Mouse (Mus musculus) lung, postnatal 4 days (tissue): ENCODE data around the gene Rasl11b.
A peak's percentile ranks its signal among the peaks of the same experiment; 100 is the strongest.

Source experiments
- DNase-seq, 2 experiments: peaks; one replicate each; pipeline ENCODE4 v3.0.0; 2021

The Rasl11b gene

DNA sequence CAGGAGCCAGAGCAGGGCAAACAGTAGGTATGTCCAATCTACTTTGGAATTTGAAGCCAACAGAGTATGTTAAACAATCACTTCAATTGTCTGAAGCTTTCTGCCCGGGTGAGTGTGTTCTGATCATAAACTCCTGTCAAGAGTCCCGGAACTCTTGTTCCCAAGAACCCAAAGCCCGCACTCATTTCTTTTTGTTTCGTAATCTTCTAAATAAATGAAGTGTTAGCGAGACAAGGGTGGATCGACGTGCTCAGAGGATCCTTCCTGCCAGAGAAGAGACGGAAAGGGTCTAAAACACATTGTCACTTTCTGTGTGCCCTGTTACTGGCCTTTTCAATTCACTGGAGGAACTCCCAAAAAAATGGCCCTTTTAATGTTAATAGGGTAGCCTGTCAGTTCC, 6.2 kb upstream of the Rasl11b start:
- no peak for DNase-seq

DNA sequence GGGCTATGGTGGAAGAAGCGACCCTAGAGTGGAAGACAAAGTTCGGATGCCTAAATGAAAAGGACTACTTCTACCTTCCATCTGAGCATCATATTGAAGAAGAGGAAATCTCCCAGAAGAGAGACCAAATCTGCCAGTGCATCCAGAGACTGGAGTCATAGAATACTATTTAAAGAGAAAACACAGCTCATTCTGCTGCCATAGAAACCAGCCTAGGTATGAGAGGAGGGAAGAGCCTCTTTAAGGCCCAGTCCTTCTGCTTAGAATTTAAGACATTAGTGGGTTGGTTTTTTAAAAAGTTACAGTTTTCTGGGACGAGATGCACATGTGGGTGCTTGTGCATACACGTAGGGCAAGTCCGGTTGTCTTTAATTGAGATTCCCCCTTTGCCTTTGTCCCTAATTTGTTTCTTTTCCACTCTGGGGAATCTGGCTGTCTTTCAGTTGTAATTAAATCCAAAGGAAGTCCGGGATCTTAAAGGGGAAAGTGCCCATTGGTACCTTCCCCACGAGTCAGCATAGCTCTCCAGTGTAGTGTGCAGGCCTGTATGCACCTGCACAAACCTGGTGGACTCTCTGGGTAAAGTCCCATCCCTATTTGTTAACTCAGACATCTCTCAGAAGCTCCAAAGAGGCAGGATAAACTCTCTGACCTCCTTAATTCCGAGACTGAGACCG, 5.5 kb upstream of the Rasl11b start:
- no peak for DNase-seq

DNA sequence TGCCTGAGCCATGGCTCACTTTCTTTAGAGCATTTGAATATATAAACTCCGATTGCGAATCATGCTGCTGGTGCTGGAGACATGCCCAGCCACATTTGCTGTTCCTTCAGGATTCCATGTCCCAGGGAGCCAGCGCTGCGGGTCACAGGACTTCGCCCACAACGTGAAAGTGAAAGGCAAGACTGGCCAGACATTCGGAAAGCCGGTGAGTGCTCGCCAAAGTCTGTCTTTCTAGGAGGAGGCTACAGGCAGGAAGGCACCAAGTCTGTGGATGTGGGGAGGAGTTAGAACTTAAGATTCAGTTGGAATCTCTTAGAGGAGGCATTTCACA, 5.0 kb upstream of the Rasl11b start:
- DNase-seq = peak; percentile 30 to 65

DNA sequence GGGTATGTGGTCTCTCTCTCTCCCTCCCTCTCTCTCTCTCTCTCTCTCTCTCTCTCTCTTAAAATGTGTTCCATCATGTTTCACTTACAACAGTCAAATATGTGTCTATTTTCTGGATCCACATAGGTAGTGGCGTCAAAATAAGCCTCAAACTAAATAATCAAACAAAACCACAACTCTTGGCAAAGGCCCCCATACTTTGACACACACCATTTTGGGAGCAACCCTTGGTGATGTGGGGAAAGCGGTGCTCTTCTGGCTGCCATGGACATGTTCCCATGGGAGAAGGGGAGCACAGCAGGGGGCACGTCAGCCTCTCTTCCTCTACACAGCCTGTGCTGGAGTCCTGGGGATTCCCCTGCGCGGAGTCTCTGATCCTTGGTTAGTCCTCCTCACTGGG, 4.2 kb upstream of the Rasl11b start:
- no peak for DNase-seq

- DNase-seq = no peak
Measured at GRCm38 (mm10) chr5:74193008-74193407, 2.1 kb upstream of the Rasl11b start.

DNA sequence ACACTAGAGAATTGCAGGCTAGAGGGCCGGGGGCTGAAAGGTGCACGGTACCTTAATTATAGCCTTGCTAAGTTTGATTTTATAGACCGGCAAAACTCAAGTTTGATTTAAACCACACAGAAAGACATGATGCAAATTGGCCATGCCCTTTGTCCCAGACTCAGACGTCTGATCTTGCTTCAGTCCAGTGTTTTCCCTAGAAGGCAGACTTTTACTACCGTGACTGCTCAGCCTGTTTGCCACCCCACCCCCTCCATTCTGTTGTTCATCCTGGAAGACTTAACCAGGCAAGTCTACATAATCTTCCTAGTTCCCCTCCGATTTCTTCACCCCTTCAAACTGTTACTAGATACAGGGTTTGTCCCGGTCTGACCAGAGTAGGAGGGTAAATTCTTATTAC, 1.5 kb upstream of the Rasl11b start:
- DNase-seq = no peak

DNA sequence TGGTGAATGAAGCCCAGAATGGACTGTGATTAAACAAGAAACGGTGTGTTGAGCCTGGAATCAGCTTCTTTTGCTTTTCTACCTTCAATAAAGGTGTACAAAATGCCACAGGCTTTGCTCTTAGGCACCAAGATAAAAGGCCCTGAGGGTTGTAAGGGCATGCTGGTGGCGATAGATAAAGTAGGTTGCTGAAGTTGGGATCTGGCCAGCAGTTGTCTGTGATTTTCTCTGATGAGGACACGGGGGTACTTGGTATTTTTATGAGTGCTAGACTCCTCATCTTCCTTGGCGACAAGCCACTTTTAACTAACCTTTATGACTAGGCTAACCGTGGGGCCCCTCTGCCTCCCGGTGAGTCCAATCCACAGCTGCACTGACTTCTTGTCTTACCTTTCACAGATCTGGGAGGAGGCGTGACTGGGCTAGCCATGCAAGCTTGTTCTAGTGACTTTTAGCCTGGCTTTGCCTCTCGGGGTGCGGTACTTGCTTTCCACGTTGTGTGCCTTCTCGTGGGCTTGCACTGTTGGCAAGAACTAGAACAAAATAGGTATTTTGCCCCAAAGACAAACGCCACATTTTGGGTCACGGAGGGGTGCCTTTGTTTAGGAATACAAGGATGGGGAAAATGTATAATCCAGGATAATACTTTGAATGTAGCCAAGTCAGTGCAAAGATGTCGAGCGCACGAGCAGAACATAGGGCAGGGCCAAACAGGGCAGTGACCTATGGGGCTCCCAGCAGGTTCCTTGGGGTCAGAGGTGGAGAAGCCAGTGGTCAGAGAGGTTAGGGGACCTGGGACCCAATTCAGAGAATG, 852 bp upstream of the Rasl11b start:
- DNase-seq = no peak

DNA sequence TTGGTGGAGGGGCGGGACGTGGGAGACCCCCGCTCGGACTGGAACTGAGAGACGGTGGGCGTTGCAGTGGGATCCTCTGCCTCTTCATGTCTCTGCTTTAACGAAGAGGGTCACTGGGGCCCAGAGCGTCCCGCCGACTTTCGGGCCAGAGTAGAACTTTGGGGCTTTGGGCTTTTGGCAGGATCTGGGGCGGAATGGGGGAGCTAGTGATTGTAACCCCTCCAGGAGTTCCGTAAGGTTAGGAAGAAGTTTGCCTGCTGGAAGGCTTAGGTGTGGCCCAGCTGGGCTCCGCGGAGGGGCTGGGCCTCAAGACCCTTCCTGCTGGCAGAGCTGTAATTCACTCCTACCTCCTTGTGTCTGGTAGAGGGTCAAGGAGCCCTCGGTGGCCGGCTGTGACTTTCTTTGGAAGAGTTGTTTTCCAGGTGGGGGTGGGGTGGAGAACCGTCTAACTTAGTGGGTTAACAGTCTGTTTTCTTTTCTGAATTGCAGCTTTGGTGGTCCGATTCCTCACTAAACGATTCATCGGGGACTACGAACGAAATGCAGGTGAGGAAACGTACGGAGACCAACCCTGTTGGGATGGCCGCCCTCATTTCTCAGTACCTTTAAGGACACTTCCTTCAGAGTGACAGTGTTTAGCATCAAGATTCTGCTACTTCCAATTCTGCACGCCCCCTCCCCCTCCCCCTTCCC, 674 bp downstream of the Rasl11b start:
- no peak for DNase-seq

GRCm38 (mm10) chr5:74196307-74196618, 1.2 kb downstream of the Rasl11b start:
- DNase-seq = peak; percentile 44 to 59

DNA sequence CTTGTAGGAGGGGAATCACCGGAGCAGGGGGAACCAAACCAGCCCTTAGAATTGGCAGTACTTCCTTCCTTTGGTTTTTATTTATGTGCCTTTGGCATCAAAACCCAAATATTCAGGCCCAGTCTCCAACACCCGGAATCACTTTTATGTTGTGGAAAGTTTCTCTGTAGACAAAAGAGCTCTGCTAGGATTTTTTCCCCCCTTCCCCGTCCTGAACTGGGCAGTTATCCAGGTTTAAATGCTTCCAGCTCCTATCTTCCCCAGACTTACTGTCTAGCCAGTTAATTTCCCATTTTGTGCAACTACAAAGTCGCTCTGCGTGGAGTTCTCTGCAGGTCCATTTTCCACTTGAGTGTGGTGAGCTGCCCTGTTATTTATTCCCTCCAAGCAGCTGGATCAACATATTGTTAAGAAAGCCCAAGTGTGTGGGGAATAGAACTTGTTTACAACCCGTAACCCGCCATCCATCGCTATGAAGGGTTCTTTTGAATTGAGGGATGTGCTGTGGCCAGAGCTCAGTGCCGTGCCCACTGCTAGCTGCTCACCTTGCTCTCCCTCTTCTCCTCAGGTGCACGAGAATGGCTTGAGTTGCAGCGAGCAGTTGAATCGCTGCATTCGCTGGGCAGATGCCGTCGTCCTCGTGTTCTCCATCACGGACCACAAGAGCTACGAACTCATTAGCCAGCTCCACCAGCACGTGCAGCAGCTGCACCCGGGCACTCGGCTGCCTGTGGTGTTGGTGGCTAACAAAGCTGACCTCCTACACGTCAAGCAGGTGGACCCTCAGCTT, 2.6 kb downstream of the Rasl11b start:
- DNase-seq = peak in 1 of 2 experiments; percentile 39

- DNase-seq = peak; percentile 31 to 48
Measured at GRCm38 (mm10) chr5:74198446-74198845, 3.4 kb downstream of the Rasl11b start.

DNA sequence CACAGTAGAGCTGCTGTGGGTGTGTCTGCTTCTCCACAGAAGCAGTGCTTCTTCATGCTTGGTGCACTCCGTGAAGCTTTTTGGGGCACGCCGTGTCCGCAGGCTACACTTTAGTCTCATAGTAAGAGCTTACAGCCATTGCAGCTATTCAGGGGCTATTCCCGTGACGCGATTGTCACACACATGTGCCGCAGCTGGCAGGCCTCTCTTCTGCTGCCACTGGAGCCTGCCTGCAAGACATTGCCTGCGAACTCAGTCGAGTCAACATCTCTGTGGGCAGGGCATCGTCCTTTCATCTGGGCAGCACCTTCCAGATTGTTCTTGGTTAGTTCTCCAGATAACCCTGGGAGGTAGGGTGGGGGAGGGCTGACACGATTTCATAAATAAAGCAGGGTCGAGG, 4.7 kb downstream of the Rasl11b start:
- DNase-seq = no peak

- no peak for DNase-seq
Measured at GRCm38 (mm10) chr5:74200481-74200880, 5.4 kb downstream of the Rasl11b start.

DNA sequence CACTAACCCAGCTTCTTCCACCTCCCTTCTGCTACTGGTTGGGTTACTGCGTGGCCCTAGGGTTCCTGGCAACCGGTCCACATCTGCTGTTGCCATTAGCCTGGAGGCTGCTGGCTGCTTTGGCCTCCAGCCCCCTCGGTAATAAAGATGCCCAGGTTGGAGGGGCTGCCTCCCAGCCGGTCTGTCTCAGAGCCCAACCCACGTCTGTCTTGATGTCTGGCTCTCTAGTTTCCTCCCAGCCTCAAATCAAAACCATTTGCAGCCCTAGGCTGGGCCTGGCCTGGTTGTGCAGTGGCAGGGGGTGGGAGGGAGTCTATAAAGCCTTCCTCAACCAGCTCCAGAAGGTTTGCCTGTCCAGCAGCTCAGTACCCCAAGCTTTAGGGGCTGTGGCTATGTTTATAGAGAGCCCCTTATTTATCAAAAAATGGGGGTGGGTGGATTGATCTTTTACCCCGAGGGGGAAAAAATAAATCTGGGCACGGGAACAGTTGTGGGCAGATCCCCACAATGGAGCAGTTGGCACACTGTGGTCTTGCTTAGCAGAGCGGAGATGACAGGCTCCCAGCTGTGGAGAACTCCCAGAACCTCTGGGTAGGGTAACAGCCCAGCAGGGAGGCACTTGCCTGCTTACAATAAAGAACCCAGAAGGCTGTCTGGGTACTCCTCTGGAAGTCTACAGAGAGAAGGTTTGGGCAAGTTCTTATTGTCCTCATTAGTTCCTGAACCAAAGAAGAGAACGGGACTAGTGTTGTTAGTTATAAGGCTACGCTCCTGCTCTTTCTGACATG, 6.7 kb downstream of the Rasl11b start:
- DNase-seq = no peak

- DNase-seq = no peak
Measured at GRCm38 (mm10) chr5:74202515-74202914, 7.4 kb downstream of the Rasl11b start.

DNA sequence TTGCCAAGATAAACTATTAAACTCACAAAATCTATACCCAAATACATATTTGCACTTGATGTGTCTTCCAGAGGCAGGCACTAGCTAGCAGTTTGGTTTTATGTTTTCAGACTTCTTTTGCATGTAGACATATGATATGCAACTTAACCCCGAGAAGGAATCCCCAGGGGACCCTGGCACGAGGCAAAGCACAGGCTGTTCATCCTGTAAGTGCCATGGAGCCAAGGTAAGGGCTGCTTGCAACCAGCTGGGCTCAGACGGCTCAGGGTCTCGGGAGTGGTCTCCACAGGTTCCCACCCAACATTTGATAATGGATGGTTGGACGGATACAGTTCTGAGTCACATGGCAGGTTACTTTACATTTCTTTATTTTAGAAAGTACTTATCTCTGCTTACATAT, 9.4 kb downstream of the Rasl11b start:
- DNase-seq = no peak

GRCm38 (mm10) chr5:74205509-74205908, 10.4 kb downstream of the Rasl11b start:
- DNase-seq = no peak

- DNase-seq = no peak
Measured at GRCm38 (mm10) chr5:74206038-74206437, 11.0 kb downstream of the Rasl11b start.

DNA sequence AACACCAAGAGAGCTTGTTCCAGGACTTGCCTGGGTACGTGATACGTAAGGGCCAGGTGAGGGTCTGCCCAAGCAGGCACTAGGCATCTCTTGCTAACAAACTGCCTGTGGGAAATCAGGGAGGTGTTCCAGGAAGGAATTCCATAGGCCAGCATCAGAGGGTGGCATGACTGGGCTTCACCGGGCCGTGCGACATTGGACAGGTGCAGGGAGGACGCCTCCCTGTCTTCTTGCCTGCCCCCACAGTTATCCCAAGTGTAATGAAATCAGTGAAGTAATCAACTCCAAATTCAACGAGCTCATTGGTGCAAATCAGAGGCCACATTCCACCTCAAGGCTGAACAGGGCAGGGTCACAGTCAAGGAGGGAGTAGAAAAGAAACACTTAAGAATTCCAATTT, 11.6 kb downstream of the Rasl11b start:
- DNase-seq = no peak

DNA sequence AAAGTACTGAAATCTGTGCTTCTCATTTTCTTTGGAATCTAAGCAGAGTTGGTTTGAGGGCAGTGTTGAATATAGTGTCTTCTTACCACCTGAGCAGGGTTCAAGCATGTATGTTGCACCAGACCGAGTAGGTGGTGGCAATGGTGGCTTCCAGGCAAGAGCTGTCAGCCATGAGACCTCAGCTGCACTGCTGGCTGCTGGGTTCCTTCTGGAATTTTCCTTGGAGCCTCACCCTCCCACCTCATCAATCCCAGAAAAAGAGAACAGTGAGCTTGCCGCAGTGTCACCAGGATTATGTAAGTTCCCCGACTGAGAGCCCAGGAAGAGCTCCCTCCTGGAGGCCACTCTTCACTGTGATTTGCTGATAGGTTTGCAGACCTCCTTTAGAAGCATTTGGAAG, 12.1 kb downstream of the Rasl11b start:
- no peak for DNase-seq

DNA sequence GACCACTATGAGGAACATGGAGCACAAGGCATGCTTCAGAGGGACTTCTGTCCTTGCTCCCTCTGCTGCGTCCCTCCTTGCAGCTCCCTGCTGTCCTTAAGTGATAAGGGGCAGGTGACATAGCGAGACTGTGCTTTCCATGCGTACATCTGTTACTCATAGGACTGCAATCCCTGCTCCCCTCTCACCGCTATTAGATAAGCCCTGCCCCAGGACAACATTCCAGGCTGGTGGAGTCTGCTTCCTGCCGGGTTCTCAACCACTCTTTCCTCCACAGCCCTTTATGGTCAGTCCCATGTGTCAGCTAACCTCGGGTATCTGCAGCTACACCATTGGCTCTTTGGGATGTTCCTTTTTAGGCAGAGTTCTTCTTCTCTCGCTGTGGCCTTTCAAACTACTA, 13.4 kb downstream of the Rasl11b start:
- DNase-seq = no peak

DNA sequence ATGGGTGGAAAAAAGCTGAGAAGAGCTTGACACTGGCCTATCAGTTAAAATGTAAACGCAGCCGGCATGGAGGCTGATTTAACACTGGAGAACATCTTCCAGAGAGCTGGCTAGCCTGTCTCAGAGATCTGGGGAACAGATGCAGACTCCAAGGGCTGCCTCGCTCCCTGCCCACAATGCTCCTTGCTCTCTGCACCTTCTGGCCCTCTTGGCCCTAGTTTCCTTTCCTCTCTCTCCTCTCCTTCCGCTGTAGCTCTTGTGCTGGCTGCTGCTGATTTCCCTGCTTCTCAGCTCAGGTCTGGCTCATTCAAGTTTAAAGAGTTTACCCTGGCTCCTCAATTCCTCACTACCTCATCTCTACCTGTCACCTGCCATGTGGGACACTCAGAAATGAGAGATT, 14.6 kb downstream of the Rasl11b start:
- no peak for DNase-seq

DNA sequence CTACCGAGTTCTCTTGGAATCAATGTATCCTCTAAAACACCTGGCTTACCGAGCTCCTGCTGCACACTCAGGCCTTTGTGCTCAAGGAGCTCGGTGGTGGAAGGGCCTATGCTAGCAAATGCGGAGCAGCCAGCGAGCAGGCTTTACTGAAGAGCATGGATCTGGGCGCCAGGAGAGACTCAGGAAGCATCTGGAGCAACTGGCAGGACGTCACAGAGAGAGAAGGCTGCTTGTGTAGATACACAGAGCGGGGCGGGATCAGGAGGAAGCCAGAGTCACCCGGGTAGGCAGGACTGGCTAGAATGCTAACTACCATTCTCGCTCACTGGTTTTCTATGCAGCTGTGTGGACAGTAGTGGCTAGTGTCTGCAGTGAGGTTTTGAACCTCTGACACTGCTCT, 16.3 kb downstream of the Rasl11b start:
- no peak for DNase-seq
